Mouse (Mus musculus) megakaryocyte, embryonic 14.5 days (primary cell): Measurements from ENCODE around the gene Tmem110.

Experiments
- FLI1 ChIP-seq: IDR thresholded peaks from 2 replicates; pipeline ENCODE4 v1.6.1; 2012; ENCODE audit warnings: low read length, inconsistent platforms, mixed read lengths
- GATA1 ChIP-seq: IDR thresholded peaks from 3 replicates; pipeline ENCODE4 v1.6.1; 2012; ENCODE audit warnings: mixed read lengths, low read length, inconsistent platforms, borderline replicate concordance

- TF ChIP-seq GATA1 (no peak), FLI1 (no peak)
Observed at GRCm38 (mm10) chr14:30886204-30886603, 60.8 kb downstream of the Tmem110 start, which contains the start of gene Itih4.
